Mouse (Mus musculus) stomach, embryonic 15.5 days (tissue): Measurements from ENCODE around the gene Atp13a3. TPM values are rescaled to one million over a fixed set of nuclear protein-coding genes. Genes with fewer than 3 reads are reported as not detected.

Experiments
- ATAC-seq: fragments of 200-750 bp; cut with Nextera tagmentation; 2 replicates; pipeline ENCODE4 v1.8.0; 2017; ENCODE audit warnings: low read depth, moderate number of reproducible peaks, moderate TSS enrichment; ENCODE audit not compliant: insufficient read depth, low FRiP score
- H3K27ac ChIP-seq: fragments of 300-500 bp; sonication (generic); 2 replicates; pipeline ENCODE4 v1.5.1; 2015; ENCODE audit warnings: mild to moderate bottlenecking, inconsistent platforms
- H3K27me3 ChIP-seq: fragments of 300-500 bp; sonication (generic); replicated peaks from 2 replicates; pipeline ENCODE4 v1.6.1; 2015; ENCODE audit warnings: inconsistent platforms
- H3K36me3 ChIP-seq: fragments of 300-500 bp; sonication (generic); 2 replicates; pipeline ENCODE4 v1.6.1; 2015; ENCODE audit warnings: inconsistent platforms
- H3K4me1 ChIP-seq: fragments of 300-500 bp; sonication (generic); 2 replicates; pipeline ENCODE4 v1.6.1; 2015; ENCODE audit warnings: inconsistent platforms
- H3K4me2 ChIP-seq: fragments of 300-500 bp; sonication (generic); 2 replicates; pipeline ENCODE4 v1.6.1; 2015; ENCODE audit warnings: mild to moderate bottlenecking, inconsistent platforms
- H3K4me3 ChIP-seq: fragments of 300-500 bp; sonication (generic); replicated peaks from 2 replicates; pipeline ENCODE4 v1.5.1; 2015; ENCODE audit warnings: inconsistent platforms
- H3K9ac ChIP-seq: fragments of 300-500 bp; sonication (generic); 2 replicates; pipeline ENCODE4 v1.6.1; 2015; ENCODE audit warnings: inconsistent platforms
- H3K9me3 ChIP-seq: fragments of 300-500 bp; sonication (generic); 2 replicates; pipeline ENCODE4 v1.6.1; 2016; ENCODE audit warnings: inconsistent platforms
- WGBS: fragments of 180-500 bp; shearing (Covaris S2); methylation state at CpG from one replicate; pipeline ENCODE4 v1.1.7; 2015; 5-methylcytosine and 5-hydroxymethylcytosine counted together
- polyA plus RNA-seq: library from polyadenylated mRNA; unstranded; fragments of >200 nt; fragmentation: Nextera tagmentation; extraction: Ambion mirVana; gene quantifications from 2 replicates; pipeline ENCODE4 v1.2.1, GENCODE M21; 2015

Atp13a3 gene
- polyA plus RNA-seq, 1 experiment from 2014 or later, result 14.1 TPM

GRCm38 (mm10) chr16:30309395-30310170 lies 96.2 kb downstream of the Atp13a3 start:
- H3K4me3 ChIP-seq, result peak overlapping the region; percentile 55
- WGBS, result 6% methylated on average over 34 of the region's 34 CpGs
- no peaks in the 10 kb centered on the region for H3K36me3 ChIP-seq
- H3K27ac ChIP-seq, result no peak overlapping the region
- no peak for ATAC-seq
- peaks cover 25% of the 10 kb centered on the region for H3K27me3 ChIP-seq
- H3K4me2 ChIP-seq, result peak overlapping the region; percentile 99
- no peaks in the 10 kb centered on the region for H3K9me3 ChIP-seq
- H3K4me1 ChIP-seq, result peaks cover 14% of the 10 kb centered on the region; the same call in 1 of the 2 replicates
- no peak overlapping the region for H3K9ac ChIP-seq

GRCm38 (mm10) chr16:30308616-30309394 lies 97.0 kb downstream of the Atp13a3 start:
- Histone ChIP-seq H3K27ac (no peak overlapping the region), H3K27me3 (peaks cover 25% of the 10 kb centered on the region)

GRCm38 (mm10) chr16:30307961-30308615 lies 97.7 kb downstream of the Atp13a3 start:
- Histone ChIP-seq H3K36me3 (no peaks in the 10 kb centered on the region), H3K4me1 (peaks cover 14% of the 10 kb centered on the region; the same call in 1 of the 2 replicates), H3K9ac (peak overlapping the region; percentile 20; the same call in 1 of the 2 replicates), H3K4me2 (peak overlapping the region; percentile 99), H3K27ac (no peak overlapping the region), H3K9me3 (no peaks in the 10 kb centered on the region), H3K4me3 (peak overlapping the region; percentile 55), H3K27me3 (peaks cover 25% of the 10 kb centered on the region)
- 16% methylated on average over 29 of the region's 29 CpGs for WGBS
- no peak for ATAC-seq

More at GRCm38 (mm10) chr16:30308616-30309394, 97.0 kb downstream of the Atp13a3 start:
- peak; percentile 71 for ATAC-seq
- H3K9ac ChIP-seq, result peak overlapping the region; percentile 20
- WGBS, result under 1% methylated on average over 72 of the region's 72 CpGs
- H3K4me2 ChIP-seq, result peak overlapping the region; percentile 99
- H3K36me3 ChIP-seq, result no peaks in the 10 kb centered on the region
- H3K4me1 ChIP-seq, result peaks cover 14% of the 10 kb centered on the region; the same call in 1 of the 2 replicates
- H3K9me3 ChIP-seq, result no peaks in the 10 kb centered on the region
- peak overlapping the region; percentile 55 for H3K4me3 ChIP-seq

- H3K27me3 ChIP-seq, result peaks cover 25% of the 10 kb centered on the region
- H3K4me2 ChIP-seq, result no peak overlapping the region
- no peaks in the 10 kb centered on the region for H3K36me3 ChIP-seq
- no peak overlapping the region for H3K27ac ChIP-seq
- H3K4me3 ChIP-seq, result no peak overlapping the region
- ATAC-seq, result no peak
- 58% methylated on average over 12 of the region's 12 CpGs for WGBS
- H3K9me3 ChIP-seq, result no peaks in the 10 kb centered on the region
- peaks cover 14% of the 10 kb centered on the region; the same call in 1 of the 2 replicates for H3K4me1 ChIP-seq
- H3K9ac ChIP-seq, result no peak overlapping the region
Observed at GRCm38 (mm10) chr16:30307306-30307705, 98.5 kb downstream of the Atp13a3 start.

GRCm38 (mm10) chr16:30306102-30306501 lies 99.7 kb downstream of the Atp13a3 start:
- H3K4me2 ChIP-seq, result no peak overlapping the region
- H3K36me3 ChIP-seq, result no peaks in the 10 kb centered on the region
- peaks cover 14% of the 10 kb centered on the region; the same call in 1 of the 2 replicates for H3K4me1 ChIP-seq
- peaks cover 21% of the 10 kb centered on the region for H3K27me3 ChIP-seq
- no peak overlapping the region for H3K4me3 ChIP-seq
- no peak overlapping the region for H3K27ac ChIP-seq
- no peak for ATAC-seq
- no peak overlapping the region for H3K9ac ChIP-seq
- no peaks in the 10 kb centered on the region for H3K9me3 ChIP-seq
- WGBS, result 87% methylated on average over 4 of the region's 4 CpGs

- Histone ChIP-seq H3K27ac (no peak overlapping the region), H3K9ac (no peak overlapping the region), H3K4me2 (no peak overlapping the region), H3K27me3 (peaks cover 20% of the 10 kb centered on the region), H3K36me3 (no peaks in the 10 kb centered on the region), H3K4me1 (peaks cover 6% of the 10 kb centered on the region; the same call in 1 of the 2 replicates), H3K9me3 (no peaks in the 10 kb centered on the region), H3K4me3 (no peak overlapping the region)
- ATAC-seq, result no peak
- 55% methylated on average over 5 of the region's 5 CpGs for WGBS
Observed at GRCm38 (mm10) chr16:30304236-30304635, 101.5 kb downstream of the Atp13a3 start.

- no peak overlapping the region for H3K4me3 ChIP-seq
- ATAC-seq, result no peak
- H3K9ac ChIP-seq, result no peak overlapping the region
- H3K4me1 ChIP-seq, result peaks cover 3% of the 10 kb centered on the region; the same call in 1 of the 2 replicates
- 74% methylated on average over 2 of the region's 2 CpGs for WGBS
- H3K27ac ChIP-seq, result no peak overlapping the region
- H3K4me2 ChIP-seq, result no peak overlapping the region
- no peaks in the 10 kb centered on the region for H3K36me3 ChIP-seq
- peaks cover 14% of the 10 kb centered on the region for H3K27me3 ChIP-seq
- no peaks in the 10 kb centered on the region for H3K9me3 ChIP-seq
Observed at GRCm38 (mm10) chr16:30303411-30303810, 102.4 kb downstream of the Atp13a3 start.

GRCm38 (mm10) chr16:30302686-30303085 lies 103.1 kb downstream of the Atp13a3 start:
- Histone ChIP-seq H3K4me3 (no peak overlapping the region), H3K4me1 (no peaks in the 10 kb centered on the region), H3K36me3 (no peaks in the 10 kb centered on the region), H3K27me3 (peaks cover 8% of the 10 kb centered on the region), H3K9me3 (no peaks in the 10 kb centered on the region), H3K4me2 (no peak overlapping the region), H3K9ac (no peak overlapping the region), H3K27ac (no peak overlapping the region)
- 85% methylated on average over 6 of the region's 6 CpGs for WGBS
- no peak for ATAC-seq

- H3K9me3 ChIP-seq, result no peaks in the 10 kb centered on the region
- H3K27me3 ChIP-seq, result no peaks in the 10 kb centered on the region
- no peak overlapping the region for H3K4me3 ChIP-seq
- no peak for ATAC-seq
- H3K4me1 ChIP-seq, result no peaks in the 10 kb centered on the region
- no peak overlapping the region for H3K9ac ChIP-seq
- no peak overlapping the region for H3K4me2 ChIP-seq
- 64% methylated on average over 10 of the region's 10 CpGs for WGBS
- no peaks in the 10 kb centered on the region for H3K36me3 ChIP-seq
- no peak overlapping the region for H3K27ac ChIP-seq
Observed at GRCm38 (mm10) chr16:30299711-30300277, 106.0 kb downstream of the Atp13a3 start.

GRCm38 (mm10) chr16:30297450-30297849 lies 108.3 kb downstream of the Atp13a3 start:
- Histone ChIP-seq H3K4me1 (no peaks in the 10 kb centered on the region), H3K27ac (no peak overlapping the region), H3K4me3 (no peak overlapping the region), H3K9me3 (no peaks in the 10 kb centered on the region), H3K4me2 (no peak overlapping the region), H3K27me3 (no peaks in the 10 kb centered on the region), H3K36me3 (no peaks in the 10 kb centered on the region), H3K9ac (no peak overlapping the region)
- no peak for ATAC-seq
- 81% methylated on average over 7 of the region's 7 CpGs for WGBS

- no peak overlapping the region for H3K27ac ChIP-seq
- H3K9me3 ChIP-seq, result no peaks in the 10 kb centered on the region
- H3K27me3 ChIP-seq, result no peaks in the 10 kb centered on the region
- WGBS, result 84% methylated on average over 11 of the region's 11 CpGs
- no peak for ATAC-seq
- H3K36me3 ChIP-seq, result no peaks in the 10 kb centered on the region
- no peak overlapping the region for H3K4me3 ChIP-seq
- H3K4me2 ChIP-seq, result no peak overlapping the region
- H3K4me1 ChIP-seq, result no peaks in the 10 kb centered on the region
- no peak overlapping the region for H3K9ac ChIP-seq
Observed at GRCm38 (mm10) chr16:30296601-30297275, 109.0 kb downstream of the Atp13a3 start.
